Mouse (Mus musculus) lung, embryonic 16.5 days (tissue): Measurements from ENCODE around the gene Slc25a42. TPM values are rescaled to one million over a fixed set of nuclear protein-coding genes. Genes with fewer than 3 reads are reported as not detected.

Experiments used
- ATAC-seq: fragments of 200-750 bp; cut with Nextera tagmentation; 2 replicates; pipeline ENCODE4 v1.8.0; 2017; ENCODE audit warnings: low read depth, mild to moderate bottlenecking, moderate library complexity
- H3K27ac ChIP-seq: fragments of 300-500 bp; sonication (generic); 2 replicates; pipeline ENCODE4 v1.5.1; 2014; ENCODE audit warnings: mild to moderate bottlenecking, control low read depth, low read length
- H3K27me3 ChIP-seq: fragments of 300-500 bp; sonication (generic); 2 replicates; pipeline ENCODE4 v1.6.1; 2014; ENCODE audit warnings: low read depth, low read length, mixed read lengths; ENCODE audit not compliant: control insufficient read depth, insufficient read depth
- H3K36me3 ChIP-seq: fragments of 300-500 bp; sonication (generic); 2 replicates; pipeline ENCODE4 v1.6.1; 2014; ENCODE audit warnings: low read length; ENCODE audit not compliant: control insufficient read depth, insufficient read depth
- H3K4me1 ChIP-seq: fragments of 300-500 bp; sonication (generic); replicated peaks from 2 replicates; pipeline ENCODE4 v1.6.1; 2014; ENCODE audit warnings: low read length, mixed read lengths; ENCODE audit not compliant: control insufficient read depth, insufficient read depth
- H3K4me2 ChIP-seq: fragments of 300-500 bp; sonication (generic); 2 replicates; pipeline ENCODE4 v1.6.1; 2014; ENCODE audit warnings: low read depth, low read length, control low read depth
- H3K4me3 ChIP-seq: fragments of 300-500 bp; sonication (generic); 2 replicates; pipeline ENCODE4 v1.5.1; 2014; ENCODE audit warnings: mild to moderate bottlenecking, low read length, control low read depth
- H3K9ac ChIP-seq: fragments of 300-500 bp; sonication (generic); 2 replicates; pipeline ENCODE4 v1.6.1; 2014; ENCODE audit warnings: low read length, control low read depth
- H3K9me3 ChIP-seq: fragments of 300-500 bp; sonication (generic); 2 replicates; pipeline ENCODE4 v1.6.1; 2016; ENCODE audit warnings: low read length; ENCODE audit not compliant: control insufficient read depth
- WGBS: fragments of 180-500 bp; shearing (Covaris S2); extraction: QIAGEN DNeasy Blood & Tissue Kit; methylation state at CpG from one replicate; pipeline ENCODE4 v1.1.7; 2014; 5-methylcytosine and 5-hydroxymethylcytosine counted together
- polyA plus RNA-seq: library from polyadenylated mRNA; unstranded; fragments of >200 nt; fragmentation: Nextera tagmentation; extraction: Ambion mirVana; gene quantifications from 2 replicates; pipeline ENCODE4 v1.2.1, GENCODE M21; 2015

Gene Slc25a42
- polyA plus RNA-seq: 5.1 and 5.2 TPM in 2 replicates

GRCm38 (mm10) chr8:70212112-70213055, at the start of gene Slc25a42:
Slc25a42 (minus strand) TSS chr8:70212305.
- H3K36me3 ChIP-seq: no peaks in the 10 kb centered on the region
- no peaks in the 10 kb centered on the region for H3K27me3 ChIP-seq
- H3K9me3 ChIP-seq: no peaks in the 10 kb centered on the region
- peak within 1 kb of the TSS; percentile 99 for H3K4me2 ChIP-seq
- peaks cover 14% of the 10 kb centered on the region; the same call in 1 of the 2 replicates for H3K4me1 ChIP-seq
- ATAC-seq: peak; percentile 97
- WGBS: under 1% methylated on average over 66 of the region's 66 CpGs
- peak within 1 kb of the TSS; percentile 59 for H3K27ac ChIP-seq
- peak within 1 kb of the TSS; percentile 78 for H3K9ac ChIP-seq
- H3K4me3 ChIP-seq: peak within 1 kb of the TSS; percentile 74

GRCm38 (mm10) chr8:70259043-70259442, 46.9 kb upstream of the Slc25a42 start:
- Histone ChIP-seq H3K27me3 (no peaks in the 10 kb centered on the region), H3K4me3 (no peak overlapping the region), H3K4me2 (no peak overlapping the region), H3K9me3 (no peaks in the 10 kb centered on the region), H3K4me1 (no peaks in the 10 kb centered on the region), H3K9ac (no peak overlapping the region), H3K36me3 (peaks cover 58% of the 10 kb centered on the region), H3K27ac (no peak overlapping the region)
- peak; percentile 43; the same call in 1 of the 2 replicates for ATAC-seq
- 69% methylated on average over 2 of the region's 2 CpGs for WGBS

GRCm38 (mm10) chr8:70258600-70258999, 46.5 kb upstream of the Slc25a42 start:
- Histone ChIP-seq H3K4me2 (no peak overlapping the region), H3K4me3 (no peak overlapping the region), H3K36me3 (peaks cover 58% of the 10 kb centered on the region), H3K9me3 (no peaks in the 10 kb centered on the region), H3K9ac (no peak overlapping the region), H3K27ac (no peak overlapping the region), H3K27me3 (no peaks in the 10 kb centered on the region), H3K4me1 (no peaks in the 10 kb centered on the region)
- peak; percentile 60 for ATAC-seq
- WGBS: 83% methylated on average over 5 of the region's 5 CpGs

- WGBS: 73% methylated on average over 3 of the region's 3 CpGs
- ATAC-seq: no peak
- H3K27me3 ChIP-seq: no peaks in the 10 kb centered on the region
- no peaks in the 10 kb centered on the region for H3K4me1 ChIP-seq
- no peak overlapping the region for H3K4me3 ChIP-seq
- no peak overlapping the region for H3K4me2 ChIP-seq
- no peak overlapping the region for H3K27ac ChIP-seq
- H3K9ac ChIP-seq: no peak overlapping the region
- no peaks in the 10 kb centered on the region for H3K9me3 ChIP-seq
- peaks cover 57% of the 10 kb centered on the region for H3K36me3 ChIP-seq
Measured at GRCm38 (mm10) chr8:70257456-70257855, 45.4 kb upstream of the Slc25a42 start.

- Histone ChIP-seq H3K4me1 (no peaks in the 10 kb centered on the region), H3K27ac (no peak overlapping the region), H3K27me3 (no peaks in the 10 kb centered on the region), H3K4me3 (no peak overlapping the region), H3K9me3 (no peaks in the 10 kb centered on the region), H3K36me3 (peaks cover 49% of the 10 kb centered on the region), H3K4me2 (no peak overlapping the region), H3K9ac (no peak overlapping the region)
- WGBS: 79% methylated on average over 1 of the region's 1 CpGs
- ATAC-seq: no peak
Measured at GRCm38 (mm10) chr8:70254628-70255027, 42.5 kb upstream of the Slc25a42 start.

- Histone ChIP-seq H3K9ac (no peak overlapping the region), H3K27ac (no peak overlapping the region), H3K36me3 (peaks cover 39% of the 10 kb centered on the region), H3K4me1 (no peaks in the 10 kb centered on the region), H3K4me2 (no peak overlapping the region), H3K9me3 (no peaks in the 10 kb centered on the region), H3K4me3 (no peak overlapping the region), H3K27me3 (no peaks in the 10 kb centered on the region)
- 92% methylated on average over 3 of the region's 3 CpGs for whole genome bisulfite sequencing
- no peak for ATAC-seq
Measured at GRCm38 (mm10) chr8:70247841-70248240, 35.7 kb upstream of the Slc25a42 start.

GRCm38 (mm10) chr8:70246622-70247021, 34.5 kb upstream of the Slc25a42 start:
- Histone ChIP-seq H3K9ac (no peak overlapping the region), H3K27me3 (no peaks in the 10 kb centered on the region), H3K9me3 (no peaks in the 10 kb centered on the region), H3K36me3 (peaks cover 33% of the 10 kb centered on the region), H3K4me1 (no peaks in the 10 kb centered on the region), H3K4me2 (no peak overlapping the region), H3K27ac (no peak overlapping the region), H3K4me3 (no peak overlapping the region)
- no peak for ATAC-seq
- 85% methylated on average over 6 of the region's 6 CpGs for WGBS

GRCm38 (mm10) chr8:70240642-70241041, 28.5 kb upstream of the Slc25a42 start:
- Histone ChIP-seq H3K4me2 (no peak overlapping the region), H3K9me3 (no peaks in the 10 kb centered on the region), H3K4me1 (peaks cover 1% of the 10 kb centered on the region), H3K4me3 (no peak overlapping the region), H3K9ac (no peak overlapping the region), H3K27ac (no peak overlapping the region), H3K27me3 (no peaks in the 10 kb centered on the region), H3K36me3 (peaks cover 41% of the 10 kb centered on the region)
- WGBS: 85% methylated on average over 5 of the region's 5 CpGs
- ATAC-seq: no peak

- H3K36me3 ChIP-seq: peaks cover 31% of the 10 kb centered on the region
- ATAC-seq: no peak
Measured at GRCm38 (mm10) chr8:70237842-70238241, 25.7 kb upstream of the Slc25a42 start.

More at GRCm38 (mm10) chr8:70237842-70238241, 25.7 kb upstream of the Slc25a42 start:
- 80% methylated on average over 2 of the region's 2 CpGs for WGBS
- no peak overlapping the region for H3K4me2 ChIP-seq
- H3K27ac ChIP-seq: no peak overlapping the region
- no peaks in the 10 kb centered on the region for H3K27me3 ChIP-seq
- H3K4me1 ChIP-seq: peaks cover 13% of the 10 kb centered on the region
- H3K9me3 ChIP-seq: no peaks in the 10 kb centered on the region
- H3K9ac ChIP-seq: no peak overlapping the region
- H3K4me3 ChIP-seq: no peak overlapping the region
